Mouse (Mus musculus) liver, embryonic 13.5 days (tissue): ENCODE measurements around the gene Galnt9. TPM values are rescaled to one million over a fixed set of nuclear protein-coding genes. Genes with fewer than 3 reads are reported as not detected.

Experiments
- ATAC-seq: fragments of 200-750 bp; cut with Nextera tagmentation; 2 replicates; pipeline ENCODE4 v1.8.0; 2017; ENCODE audit warnings: low read depth, mild to moderate bottlenecking, moderate number of reproducible peaks, moderate library complexity
- DNase-seq: peaks from one replicate; pipeline ENCODE4 v3.0.0; 2022
- H3K27ac ChIP-seq: fragments of 300-500 bp; sonication (generic); 2 replicates; pipeline ENCODE4 v1.5.1; 2015; ENCODE audit warnings: moderate library complexity, mild to moderate bottlenecking, inconsistent platforms
- H3K27me3 ChIP-seq: fragments of 300-500 bp; sonication (generic); 2 replicates; pipeline ENCODE4 v1.6.1; 2015; ENCODE audit warnings: mild to moderate bottlenecking, inconsistent platforms
- H3K36me3 ChIP-seq: fragments of 300-500 bp; sonication (generic); 2 replicates; pipeline ENCODE4 v1.6.1; 2015; ENCODE audit warnings: mild to moderate bottlenecking, inconsistent platforms
- H3K4me1 ChIP-seq: fragments of 300-500 bp; sonication (generic); replicated peaks from 2 replicates; pipeline ENCODE4 v1.6.1; 2015; ENCODE audit warnings: inconsistent platforms
- H3K4me2 ChIP-seq: fragments of 300-500 bp; sonication (generic); 2 replicates; pipeline ENCODE4 v1.6.1; 2015; ENCODE audit warnings: inconsistent platforms, mild to moderate bottlenecking, moderate library complexity
- H3K4me3 ChIP-seq: fragments of 300-500 bp; sonication (generic); replicated peaks from 2 replicates; pipeline ENCODE4 v1.5.1; 2015; ENCODE audit warnings: mild to moderate bottlenecking, inconsistent platforms
- H3K9ac ChIP-seq: fragments of 300-500 bp; sonication (generic); 2 replicates; pipeline ENCODE4 v1.6.1; 2015; ENCODE audit warnings: mild to moderate bottlenecking, inconsistent platforms
- H3K9me3 ChIP-seq: fragments of 300-500 bp; sonication (generic); replicated peaks from 2 replicates; pipeline ENCODE4 v1.6.1; 2016; ENCODE audit warnings: inconsistent platforms
- WGBS: fragments of 180-500 bp; shearing (Covaris S2); methylation state at CpG from one replicate; pipeline ENCODE4 v1.1.7; 2015; ENCODE audit not compliant: insufficient replicate concordance; 5-methylcytosine and 5-hydroxymethylcytosine counted together
- polyA plus RNA-seq: library from polyadenylated mRNA; unstranded; fragments of >200 nt; fragmentation: Nextera tagmentation; extraction: Ambion mirVana; gene quantifications from 2 replicates; pipeline ENCODE4 v1.2.1, GENCODE M21; 2015

Gene Galnt9
- polyA plus RNA-seq, 1 experiment from 2014 or later: not detected

GRCm38 (mm10) chr5:110510357-110510756 lies 33.8 kb upstream of the Galnt9 start:
- H3K4me3 ChIP-seq: no peak overlapping the region
- ATAC-seq (no peak), DNase-seq (no peak)
- no peak overlapping the region for H3K27ac ChIP-seq
- H3K27me3 ChIP-seq: no peaks in the 10 kb centered on the region; the same call in 1 of the 2 replicates
- 71% methylated on average over 6 of the region's 6 CpGs for WGBS
- H3K4me1 ChIP-seq: no peaks in the 10 kb centered on the region
- no peaks in the 10 kb centered on the region for H3K9me3 ChIP-seq
- no peaks in the 10 kb centered on the region for H3K36me3 ChIP-seq
- H3K4me2 ChIP-seq: no peak overlapping the region
- no peak overlapping the region for H3K9ac ChIP-seq

GRCm38 (mm10) chr5:110513791-110514190 lies 30.4 kb upstream of the Galnt9 start:
- DNase-seq (no peak), ATAC-seq (no peak)
- Histone ChIP-seq H3K4me1 (no peaks in the 10 kb centered on the region), H3K9me3 (no peaks in the 10 kb centered on the region), H3K27ac (no peak overlapping the region), H3K36me3 (no peaks in the 10 kb centered on the region), H3K4me2 (no peak overlapping the region), H3K4me3 (no peak overlapping the region), H3K27me3 (peaks cover 6% of the 10 kb centered on the region), H3K9ac (no peak overlapping the region)
- WGBS: 55% methylated on average over 4 of the region's 4 CpGs

- Histone ChIP-seq H3K27ac (no peak overlapping the region), H3K9ac (no peak overlapping the region), H3K4me3 (no peak overlapping the region), H3K36me3 (no peaks in the 10 kb centered on the region), H3K4me1 (no peaks in the 10 kb centered on the region), H3K4me2 (no peak overlapping the region), H3K9me3 (no peaks in the 10 kb centered on the region), H3K27me3 (peaks cover 6% of the 10 kb centered on the region)
- WGBS: 58% methylated on average over 3 of the region's 3 CpGs
- DNase-seq (no peak), ATAC-seq (no peak)
Observed at GRCm38 (mm10) chr5:110514694-110515093, 29.5 kb upstream of the Galnt9 start.

- Histone ChIP-seq H3K27ac (no peak overlapping the region), H3K36me3 (no peaks in the 10 kb centered on the region), H3K4me2 (no peak overlapping the region), H3K9me3 (no peaks in the 10 kb centered on the region), H3K4me1 (no peaks in the 10 kb centered on the region), H3K4me3 (no peak overlapping the region), H3K9ac (no peak overlapping the region), H3K27me3 (peaks cover 6% of the 10 kb centered on the region)
- ATAC-seq (no peak), DNase-seq (no peak)
- 54% methylated on average over 4 of the region's 4 CpGs for WGBS
Observed at GRCm38 (mm10) chr5:110516390-110516789, 27.8 kb upstream of the Galnt9 start.

GRCm38 (mm10) chr5:110518086-110518783 lies 25.9 kb upstream of the Galnt9 start:
- WGBS: 35% methylated on average over 14 of the region's 14 CpGs
- ATAC-seq: no peak

GRCm38 (mm10) chr5:110520974-110521373 lies 23.2 kb upstream of the Galnt9 start:
- H3K4me2 ChIP-seq: no peak overlapping the region
- H3K4me1 ChIP-seq: no peaks in the 10 kb centered on the region
- H3K9me3 ChIP-seq: no peaks in the 10 kb centered on the region
- DNase-seq (no peak), ATAC-seq (no peak)
- WGBS: 65% methylated on average over 4 of the region's 4 CpGs
- H3K27ac ChIP-seq: no peak overlapping the region
- no peaks in the 10 kb centered on the region for H3K36me3 ChIP-seq
- peaks cover 9% of the 10 kb centered on the region; the same call in 1 of the 2 replicates for H3K27me3 ChIP-seq
- no peak overlapping the region for H3K4me3 ChIP-seq
- H3K9ac ChIP-seq: no peak overlapping the region

More at GRCm38 (mm10) chr5:110518086-110518783, 25.9 kb upstream of the Galnt9 start:
- Histone ChIP-seq H3K4me3 (no peak overlapping the region), H3K27me3 (peaks cover 9% of the 10 kb centered on the region), H3K27ac (no peak overlapping the region), H3K4me1 (no peaks in the 10 kb centered on the region), H3K9ac (no peak overlapping the region), H3K9me3 (no peaks in the 10 kb centered on the region), H3K4me2 (no peak overlapping the region), H3K36me3 (no peaks in the 10 kb centered on the region)
- no peak for DNase-seq

- 53% methylated on average over 7 of the region's 7 CpGs for WGBS
- Histone ChIP-seq H3K27me3 (peaks cover 9% of the 10 kb centered on the region; the same call in 1 of the 2 replicates), H3K4me3 (no peak overlapping the region), H3K4me2 (no peak overlapping the region), H3K27ac (no peak overlapping the region), H3K9ac (no peak overlapping the region), H3K36me3 (no peaks in the 10 kb centered on the region), H3K9me3 (no peaks in the 10 kb centered on the region), H3K4me1 (no peaks in the 10 kb centered on the region)
- no peak for ATAC-seq
- no peak for DNase-seq
Observed at GRCm38 (mm10) chr5:110521822-110522221, 22.3 kb upstream of the Galnt9 start.

GRCm38 (mm10) chr5:110523296-110523695 lies 20.9 kb upstream of the Galnt9 start:
- peaks cover 7% of the 10 kb centered on the region; the same call in 1 of the 2 replicates for H3K27me3 ChIP-seq
- no peaks in the 10 kb centered on the region for H3K4me1 ChIP-seq
- no peaks in the 10 kb centered on the region for H3K9me3 ChIP-seq
- H3K27ac ChIP-seq: no peak overlapping the region
- no peak overlapping the region for H3K4me2 ChIP-seq
- no peaks in the 10 kb centered on the region for H3K36me3 ChIP-seq
- 34% methylated on average over 4 of the region's 4 CpGs for WGBS
- H3K9ac ChIP-seq: no peak overlapping the region
- H3K4me3 ChIP-seq: no peak overlapping the region
- DNase-seq (no peak), ATAC-seq (no peak)

- WGBS: 59% methylated on average over 6 of the region's 6 CpGs
- Histone ChIP-seq H3K4me3 (no peak overlapping the region), H3K4me2 (no peak overlapping the region), H3K36me3 (no peaks in the 10 kb centered on the region), H3K9ac (no peak overlapping the region), H3K27me3 (peaks cover 3% of the 10 kb centered on the region; the same call in 1 of the 2 replicates), H3K4me1 (no peaks in the 10 kb centered on the region), H3K27ac (no peak overlapping the region), H3K9me3 (no peaks in the 10 kb centered on the region)
- no peak for DNase-seq
- ATAC-seq: no peak
Observed at GRCm38 (mm10) chr5:110525701-110526100, 18.5 kb upstream of the Galnt9 start.

GRCm38 (mm10) chr5:110526556-110526955 lies 17.6 kb upstream of the Galnt9 start:
- no peak overlapping the region for H3K27ac ChIP-seq
- no peaks in the 10 kb centered on the region for H3K9me3 ChIP-seq
- H3K4me1 ChIP-seq: no peaks in the 10 kb centered on the region
- no peak overlapping the region for H3K4me2 ChIP-seq
- DNase-seq: no peak
- 63% methylated on average over 4 of the region's 4 CpGs for WGBS
- no peaks in the 10 kb centered on the region for H3K36me3 ChIP-seq
- peaks cover 3% of the 10 kb centered on the region; the same call in 1 of the 2 replicates for H3K27me3 ChIP-seq
- H3K4me3 ChIP-seq: no peak overlapping the region
- ATAC-seq: no peak
- no peak overlapping the region for H3K9ac ChIP-seq

- ATAC-seq: no peak
- no peaks in the 10 kb centered on the region for H3K36me3 ChIP-seq
- H3K9ac ChIP-seq: no peak overlapping the region
- H3K4me3 ChIP-seq: no peak overlapping the region
- no peaks in the 10 kb centered on the region for H3K9me3 ChIP-seq
- no peak overlapping the region for H3K27ac ChIP-seq
- H3K27me3 ChIP-seq: no peaks in the 10 kb centered on the region
- no peaks in the 10 kb centered on the region for H3K4me1 ChIP-seq
- 49% methylated on average over 4 of the region's 4 CpGs for WGBS
- no peak for DNase-seq
- no peak overlapping the region for H3K4me2 ChIP-seq
Observed at GRCm38 (mm10) chr5:110531091-110531490, 13.1 kb upstream of the Galnt9 start.

- no peaks in the 10 kb centered on the region; the same call in 1 of the 2 replicates for H3K27me3 ChIP-seq
- DNase-seq (no peak), ATAC-seq (no peak)
- no peaks in the 10 kb centered on the region for H3K4me1 ChIP-seq
- no peak overlapping the region for H3K27ac ChIP-seq
- no peak overlapping the region for H3K9ac ChIP-seq
- H3K36me3 ChIP-seq: no peaks in the 10 kb centered on the region
- WGBS: 35% methylated on average over 1 of the region's 1 CpGs
- no peak overlapping the region for H3K4me3 ChIP-seq
- no peaks in the 10 kb centered on the region for H3K9me3 ChIP-seq
- H3K4me2 ChIP-seq: no peak overlapping the region
Observed at GRCm38 (mm10) chr5:110534402-110534801, 9.8 kb upstream of the Galnt9 start.
